Mouse (Mus musculus) CH12.LX (cell line): ENCODE data around the gene Mob3b.

Experiments used
- CTCF ChIP-seq, 2 experiments: IDR thresholded peaks in 1 of 2; conservative IDR thresholded peaks in 1 of 2; 2 replicates each; pipeline ENCODE4 v1.5.1; 2011 to 2012; ENCODE audit warnings: low read depth in 2 of 2, low read length in 2 of 2, improper control_type of control experiment in 1 of 2, inconsistent platforms in 1 of 2, mild to moderate bottlenecking in 1 of 2, moderate library complexity in 1 of 2
- KAT2A ChIP-seq: IDR thresholded peaks from 2 replicates; pipeline ENCODE4 v1.6.1; 2012; ENCODE audit warnings: low read length, improper control_type of control experiment, inconsistent platforms; ENCODE audit not compliant: insufficient replicate concordance
- MAFK ChIP-seq: IDR thresholded peaks from 2 replicates; pipeline ENCODE4 v1.6.1; 2011; ENCODE audit warnings: low read length, improper control_type of control experiment; ENCODE audit not compliant: insufficient replicate concordance
- POLR2A ChIP-seq: IDR thresholded peaks from 2 replicates; pipeline ENCODE4 v1.6.1; 2011; ENCODE audit warnings: low read depth, mild to moderate bottlenecking, improper control_type of control experiment, low read length

DNA sequence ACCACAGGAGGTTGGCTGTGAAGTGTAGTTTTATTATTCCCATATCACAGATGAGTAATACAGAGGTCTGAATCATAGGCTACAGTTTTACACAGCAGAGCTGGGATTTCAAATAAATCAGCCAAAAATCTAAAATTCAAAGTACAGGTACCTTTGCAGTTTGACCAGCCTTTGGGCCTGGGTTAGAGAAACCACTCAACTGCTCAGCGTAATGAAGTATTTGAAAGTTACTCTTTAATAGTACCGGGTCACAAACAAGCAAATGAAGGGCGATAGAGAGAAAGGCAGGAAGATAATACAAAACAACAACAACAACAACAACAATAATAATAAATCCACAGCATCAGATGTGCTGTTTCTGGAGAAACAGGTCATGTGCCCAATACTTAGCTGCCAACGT, 169.7 kb downstream of the Mob3b start:
- TF ChIP-seq CTCF (conservative IDR thresholded peaks at IDR 0.05 in 1 of 2, IDR thresholded peaks at IDR 0.05 in 1 of 2; ENCODE audit: low read depth in 2 of 2, low read length in 2 of 2) (no peak), POLR2A (no peak), MAFK (no peak), KAT2A (no peak)
